Mouse (Mus musculus) forebrain, embryonic 16.5 days (tissue): Measurements from ENCODE around the gene Sv2c. TPM values are rescaled to one million over a fixed set of nuclear protein-coding genes. Genes with fewer than 3 reads are reported as not detected.

ENCODE experiments used
- ATAC-seq: fragments of 200-750 bp; cut with Nextera tagmentation; 2 replicates; pipeline ENCODE4 v1.8.0; 2017; ENCODE audit warnings: mild to moderate bottlenecking, moderate library complexity
- H3K27ac ChIP-seq: fragments of 300-500 bp; sonication (generic); 2 replicates; pipeline ENCODE4 v1.5.1; 2014; ENCODE audit warnings: low read length, control low read depth
- H3K27me3 ChIP-seq: fragments of 300-500 bp; sonication (generic); replicated peaks from 2 replicates; pipeline ENCODE4 v1.6.1; 2014; ENCODE audit warnings: low read length; ENCODE audit not compliant: control insufficient read depth, insufficient read depth
- H3K36me3 ChIP-seq: fragments of 300-500 bp; sonication (generic); 2 replicates; pipeline ENCODE4 v1.6.1; 2014; ENCODE audit not compliant: control insufficient read depth, insufficient read depth
- H3K4me1 ChIP-seq: fragments of 300-500 bp; sonication (generic); replicated peaks from 2 replicates; pipeline ENCODE4 v1.6.1; 2014; ENCODE audit warnings: low read length; ENCODE audit not compliant: control insufficient read depth, insufficient read depth
- H3K4me2 ChIP-seq: fragments of 300-500 bp; sonication (generic); 2 replicates; pipeline ENCODE4 v1.6.1; 2014; ENCODE audit warnings: mild to moderate bottlenecking, low read length, control low read depth
- H3K4me3 ChIP-seq: fragments of 300-500 bp; sonication (generic); replicated peaks from 2 replicates; pipeline ENCODE4 v1.5.1; 2014; ENCODE audit warnings: mild to moderate bottlenecking, low read length, control low read depth
- H3K9ac ChIP-seq: fragments of 300-500 bp; sonication (generic); replicated peaks from 2 replicates; pipeline ENCODE4 v1.6.1; 2014; ENCODE audit warnings: low read depth, low read length, control low read depth
- H3K9me3 ChIP-seq: fragments of 300-500 bp; sonication (generic); 2 replicates; pipeline ENCODE4 v1.6.1; 2016; ENCODE audit warnings: low read length; ENCODE audit not compliant: control insufficient read depth
- WGBS: fragments of 180-500 bp; shearing (Covaris S2); extraction: QIAGEN DNeasy Blood & Tissue Kit; methylation state at CpG from one replicate; pipeline ENCODE4 v1.1.7; 2014; 5-methylcytosine and 5-hydroxymethylcytosine counted together
- polyA plus RNA-seq: library from polyadenylated mRNA; unstranded; fragments of >200 nt; fragmentation: Nextera tagmentation; extraction: Ambion mirVana; gene quantifications from 2 replicates; pipeline ENCODE4 v1.2.1, GENCODE M21; 2015

Sv2c gene
- polyA plus RNA-seq, 1 experiment from 2014 or later = 4.8 TPM

GRCm38 (mm10) chr13:95945937-95946507 lies 186.4 kb downstream of the Sv2c start:
- H3K27ac ChIP-seq = no peak overlapping the region
- no peak overlapping the region for H3K9ac ChIP-seq
- no peaks in the 10 kb centered on the region for H3K27me3 ChIP-seq
- no peaks in the 10 kb centered on the region for H3K4me1 ChIP-seq
- 71% methylated on average over 5 of the region's 5 CpGs for WGBS
- H3K4me2 ChIP-seq = no peak overlapping the region
- H3K4me3 ChIP-seq = no peak overlapping the region
- ATAC-seq = no peak
- H3K36me3 ChIP-seq = no peaks in the 10 kb centered on the region
- H3K9me3 ChIP-seq = no peaks in the 10 kb centered on the region

GRCm38 (mm10) chr13:95944621-95945020 lies 187.8 kb downstream of the Sv2c start:
- no peak for ATAC-seq
- no peaks in the 10 kb centered on the region for H3K9me3 ChIP-seq
- H3K4me3 ChIP-seq = no peak overlapping the region
- no peak overlapping the region for H3K4me2 ChIP-seq
- WGBS = 84% methylated on average over 6 of the region's 6 CpGs
- H3K4me1 ChIP-seq = no peaks in the 10 kb centered on the region
- H3K36me3 ChIP-seq = no peaks in the 10 kb centered on the region
- no peak overlapping the region for H3K9ac ChIP-seq
- H3K27me3 ChIP-seq = no peaks in the 10 kb centered on the region
- no peak overlapping the region for H3K27ac ChIP-seq

- H3K4me1 ChIP-seq = no peaks in the 10 kb centered on the region
- no peak overlapping the region for H3K9ac ChIP-seq
- 80% methylated on average over 3 of the region's 3 CpGs for WGBS
- no peak overlapping the region for H3K27ac ChIP-seq
- H3K4me2 ChIP-seq = no peak overlapping the region
- H3K36me3 ChIP-seq = no peaks in the 10 kb centered on the region
- no peak overlapping the region for H3K4me3 ChIP-seq
- no peaks in the 10 kb centered on the region for H3K9me3 ChIP-seq
- ATAC-seq = no peak
- no peaks in the 10 kb centered on the region for H3K27me3 ChIP-seq
Measured at GRCm38 (mm10) chr13:95943919-95944318, 188.5 kb downstream of the Sv2c start.

- WGBS = 72% methylated on average over 2 of the region's 2 CpGs
- Histone ChIP-seq H3K4me3 (no peak overlapping the region), H3K9ac (no peak overlapping the region), H3K36me3 (no peaks in the 10 kb centered on the region), H3K9me3 (no peaks in the 10 kb centered on the region), H3K4me1 (no peaks in the 10 kb centered on the region), H3K27me3 (no peaks in the 10 kb centered on the region), H3K27ac (no peak overlapping the region), H3K4me2 (no peak overlapping the region)
- no peak for ATAC-seq
Measured at GRCm38 (mm10) chr13:95942587-95942986, 189.8 kb downstream of the Sv2c start.

DNA sequence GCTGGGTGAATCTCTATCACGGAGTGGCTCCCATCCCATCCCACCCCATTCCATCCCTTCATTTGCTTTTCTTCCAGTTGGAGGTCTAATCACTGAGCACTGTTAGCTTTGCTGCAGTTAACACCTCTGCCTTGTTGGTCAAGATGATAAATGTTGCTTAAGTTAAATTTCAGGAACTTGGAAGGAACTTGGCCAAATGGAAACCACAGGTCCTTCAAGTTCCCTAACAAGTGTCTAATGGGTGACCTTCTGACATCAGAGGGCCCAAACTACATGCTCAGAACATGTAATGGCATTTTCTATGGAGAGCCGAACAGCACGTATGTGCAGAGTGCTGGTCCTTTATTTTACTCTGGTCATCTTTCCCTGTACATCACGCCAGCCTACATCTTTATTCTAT lies 190.5 kb downstream of the Sv2c start:
- WGBS = 87% methylated on average over 4 of the region's 4 CpGs
- ATAC-seq = no peak
- Histone ChIP-seq H3K9me3 (no peaks in the 10 kb centered on the region), H3K27ac (no peak overlapping the region), H3K4me1 (no peaks in the 10 kb centered on the region), H3K4me3 (no peak overlapping the region), H3K4me2 (no peak overlapping the region), H3K36me3 (no peaks in the 10 kb centered on the region), H3K27me3 (no peaks in the 10 kb centered on the region), H3K9ac (no peak overlapping the region)

GRCm38 (mm10) chr13:95940811-95941210 lies 191.6 kb downstream of the Sv2c start:
- H3K36me3 ChIP-seq = no peaks in the 10 kb centered on the region
- H3K27me3 ChIP-seq = no peaks in the 10 kb centered on the region
- H3K4me1 ChIP-seq = no peaks in the 10 kb centered on the region
- no peak for ATAC-seq
- H3K9ac ChIP-seq = no peak overlapping the region
- WGBS = 44% methylated on average over 5 of the region's 5 CpGs
- no peaks in the 10 kb centered on the region for H3K9me3 ChIP-seq
- H3K4me3 ChIP-seq = no peak overlapping the region
- no peak overlapping the region for H3K4me2 ChIP-seq
- H3K27ac ChIP-seq = no peak overlapping the region

GRCm38 (mm10) chr13:95924201-95924621 lies 208.2 kb downstream of the Sv2c start:
- H3K4me1 ChIP-seq = no peaks in the 10 kb centered on the region
- H3K27ac ChIP-seq = no peak overlapping the region
- H3K9me3 ChIP-seq = no peaks in the 10 kb centered on the region
- H3K4me3 ChIP-seq = no peak overlapping the region
- H3K27me3 ChIP-seq = no peaks in the 10 kb centered on the region
- 75% methylated on average over 2 of the region's 2 CpGs for WGBS
- no peak overlapping the region for H3K9ac ChIP-seq
- no peak for ATAC-seq
- no peak overlapping the region for H3K4me2 ChIP-seq
- H3K36me3 ChIP-seq = no peaks in the 10 kb centered on the region

GRCm38 (mm10) chr13:95922626-95923025 lies 209.8 kb downstream of the Sv2c start:
- H3K9me3 ChIP-seq = no peaks in the 10 kb centered on the region
- no peak overlapping the region for H3K4me2 ChIP-seq
- H3K27me3 ChIP-seq = no peaks in the 10 kb centered on the region
- no peak overlapping the region for H3K9ac ChIP-seq
- H3K27ac ChIP-seq = no peak overlapping the region
- no peak overlapping the region for H3K4me3 ChIP-seq
- ATAC-seq = no peak
- WGBS = 90% methylated on average over 4 of the region's 4 CpGs
- no peaks in the 10 kb centered on the region for H3K36me3 ChIP-seq
- H3K4me1 ChIP-seq = no peaks in the 10 kb centered on the region

- Histone ChIP-seq H3K27ac (no peak overlapping the region), H3K27me3 (no peaks in the 10 kb centered on the region), H3K9me3 (0 out of 2 replicates have a peak, but pooled peaks cover 2% of the 10 kb centered on the region), H3K36me3 (no peaks in the 10 kb centered on the region), H3K9ac (no peak overlapping the region), H3K4me2 (no peak overlapping the region), H3K4me1 (no peaks in the 10 kb centered on the region), H3K4me3 (no peak overlapping the region)
- no peak for ATAC-seq
- WGBS = 94% methylated on average over 9 of the region's 9 CpGs
Measured at GRCm38 (mm10) chr13:95918624-95919284, 213.6 kb downstream of the Sv2c start.
